Mouse (Mus musculus) adrenal gland, postnatal 36 days (tissue): ENCODE results near the gene Nufip1. TPM values are rescaled to one million over a fixed set of nuclear protein-coding genes. Genes with fewer than 3 reads are reported as not detected.
"Not testable (repeated sequence)": the region's sequence is repeated elsewhere in the genome, so short reads cannot be mapped to it uniquely, and the experiment has no call there.

Experiments
- DNase-seq, 2 experiments: peaks; one replicate each; pipeline ENCODE4 v3.0.0; 2021; ENCODE audit warnings: mixed read lengths in 1 of 2
- total RNA-seq, 2 experiments: library from RNA; stranded (reverse); gene quantifications; 2 replicates each; pipeline ENCODE4 v1.2.3; 2021

The Nufip1 gene
- total RNA-seq, 2 experiments from 2014 or later = 7.5 to 8.5 TPM

DNA sequence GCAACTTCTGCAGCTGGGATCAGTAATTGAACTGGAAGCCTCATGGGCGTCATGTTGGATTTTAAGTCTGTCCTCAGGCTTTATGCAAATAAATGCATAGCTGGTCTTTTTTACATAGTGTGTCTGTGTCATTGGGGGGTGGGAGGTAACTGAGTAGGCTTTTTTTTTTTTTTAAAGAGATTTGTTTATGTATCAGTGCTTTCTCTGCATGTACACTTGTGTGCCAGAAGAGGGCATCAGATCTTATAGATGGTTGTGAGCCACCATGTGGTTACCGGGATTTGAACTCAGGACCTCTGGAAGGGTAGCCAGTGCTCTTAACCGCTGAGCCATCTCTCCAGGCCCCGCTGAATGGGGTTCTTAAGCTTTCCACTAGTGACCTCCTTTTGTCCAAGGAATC is 24.3 kb downstream of the Nufip1 start:
- DNase-seq = no peak

DNA sequence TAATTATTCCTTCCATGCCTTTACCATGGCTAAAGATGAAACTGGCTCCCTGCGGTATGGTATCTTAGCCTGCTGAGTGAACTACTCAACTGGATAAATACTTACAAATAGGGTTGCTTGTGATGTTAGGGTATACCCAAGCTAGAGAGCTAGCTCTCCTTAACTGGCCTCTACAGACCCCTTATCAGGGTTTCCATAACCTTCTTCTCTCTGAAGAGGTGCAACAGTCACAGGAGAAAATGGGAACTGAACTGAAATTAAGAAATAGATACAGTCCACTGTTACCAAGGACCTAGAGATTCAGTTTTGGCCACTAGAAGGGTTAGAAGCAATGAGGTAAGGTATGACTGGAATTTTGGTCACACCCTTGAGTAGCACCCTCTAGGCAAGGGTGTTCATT is 34.6 kb downstream of the Nufip1 start:
- no peak for DNase-seq

DNA sequence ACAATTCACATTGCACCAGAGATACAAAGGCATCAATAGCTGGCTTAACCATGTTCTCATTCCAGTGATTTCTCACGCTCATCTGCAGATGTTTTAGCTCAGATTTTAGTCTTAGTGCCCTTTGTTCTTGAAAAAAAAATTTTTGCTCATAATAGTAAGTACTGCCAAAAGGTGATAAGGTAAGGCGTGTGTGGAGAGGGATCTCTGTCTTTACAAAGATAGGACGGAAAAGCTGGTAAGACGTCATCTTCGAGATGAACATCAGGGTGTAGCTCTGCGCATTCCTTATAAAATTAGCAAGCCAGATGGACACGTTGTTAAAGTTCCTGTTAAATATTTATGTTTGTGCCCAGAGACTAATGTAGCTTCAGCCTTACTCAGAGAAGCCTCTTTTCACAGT is 35.2 kb downstream of the Nufip1 start:
- DNase-seq = no peak

GRCm38 (mm10) chr14:76147061-76147460 is 36.4 kb downstream of the Nufip1 start:
- DNase-seq = no peak

GRCm38 (mm10) chr14:76148294-76148693 is 37.6 kb downstream of the Nufip1 start:
- DNase-seq = no peak

DNA sequence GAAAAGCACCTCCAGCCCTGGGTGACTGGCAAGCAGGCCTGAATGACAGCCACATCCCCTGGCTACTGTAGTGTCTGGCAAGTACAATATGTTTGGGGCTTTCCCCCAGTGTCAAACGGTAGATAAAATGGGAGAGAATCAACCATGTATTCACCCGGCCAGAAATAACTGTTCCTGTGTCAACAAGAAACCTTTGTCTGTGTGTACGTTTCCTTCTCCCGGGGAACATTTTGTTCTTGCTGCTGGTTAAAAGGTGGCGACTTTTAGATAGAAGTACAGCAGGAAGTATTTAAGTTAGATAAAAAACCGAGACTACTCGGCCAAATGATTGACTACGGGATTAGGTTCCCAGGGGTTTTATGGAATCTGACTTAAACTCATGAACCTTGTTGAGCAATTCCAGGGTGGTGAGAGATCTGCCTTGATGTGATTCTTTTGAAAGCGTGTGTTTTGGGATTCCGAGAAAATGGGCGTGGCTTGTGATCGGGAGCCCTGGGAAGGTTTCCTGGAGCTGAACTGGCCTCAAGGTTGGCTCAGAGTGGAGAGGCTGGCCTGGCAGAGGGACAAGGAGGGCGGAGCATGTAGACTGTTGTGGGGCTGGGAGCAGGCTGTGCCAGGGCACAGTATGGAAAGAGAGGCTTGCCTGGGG is 39.0 kb downstream of the Nufip1 start:
- DNase-seq = peak; percentile 95

GRCm38 (mm10) chr14:76150499-76150898 is 39.8 kb downstream of the Nufip1 start:
- no peak for DNase-seq

DNA sequence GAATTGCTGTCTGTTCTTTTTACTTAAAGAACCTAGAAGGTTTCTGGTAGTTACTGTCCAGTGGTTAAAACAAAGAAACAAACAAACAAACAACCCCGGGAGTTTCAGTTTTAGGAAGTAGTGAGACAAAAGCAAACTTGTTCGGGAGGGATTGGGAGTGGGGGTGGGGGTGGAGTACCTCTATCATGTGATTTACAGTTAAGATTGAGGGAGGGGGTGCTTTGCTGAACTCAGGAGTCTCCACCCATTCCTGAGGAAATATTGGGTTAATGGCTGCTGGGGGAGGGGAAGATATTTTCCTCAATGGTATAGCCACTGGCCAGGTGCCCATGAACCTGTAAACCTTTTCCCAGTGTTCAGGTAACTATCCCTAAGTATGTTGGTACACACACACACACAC is 40.3 kb downstream of the Nufip1 start:
- DNase-seq = no peak

DNA sequence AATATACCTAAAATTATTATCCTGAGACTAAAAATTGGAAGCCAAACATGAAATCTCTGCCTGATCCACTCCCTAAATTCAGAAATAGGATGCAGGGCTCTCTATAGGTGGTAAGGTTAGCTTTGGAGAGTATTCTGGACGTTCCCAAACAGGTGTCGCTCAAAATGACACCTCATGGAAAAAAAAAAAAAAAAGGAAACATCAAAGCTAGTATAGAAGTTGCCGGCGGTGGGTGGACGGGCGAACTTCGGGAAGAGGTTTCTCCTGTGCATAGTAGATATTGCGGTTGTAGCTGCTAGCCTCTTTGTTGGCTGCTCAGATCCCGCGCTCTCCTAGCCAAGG is 41.1 kb downstream of the Nufip1 start:
- no peak for DNase-seq

DNA sequence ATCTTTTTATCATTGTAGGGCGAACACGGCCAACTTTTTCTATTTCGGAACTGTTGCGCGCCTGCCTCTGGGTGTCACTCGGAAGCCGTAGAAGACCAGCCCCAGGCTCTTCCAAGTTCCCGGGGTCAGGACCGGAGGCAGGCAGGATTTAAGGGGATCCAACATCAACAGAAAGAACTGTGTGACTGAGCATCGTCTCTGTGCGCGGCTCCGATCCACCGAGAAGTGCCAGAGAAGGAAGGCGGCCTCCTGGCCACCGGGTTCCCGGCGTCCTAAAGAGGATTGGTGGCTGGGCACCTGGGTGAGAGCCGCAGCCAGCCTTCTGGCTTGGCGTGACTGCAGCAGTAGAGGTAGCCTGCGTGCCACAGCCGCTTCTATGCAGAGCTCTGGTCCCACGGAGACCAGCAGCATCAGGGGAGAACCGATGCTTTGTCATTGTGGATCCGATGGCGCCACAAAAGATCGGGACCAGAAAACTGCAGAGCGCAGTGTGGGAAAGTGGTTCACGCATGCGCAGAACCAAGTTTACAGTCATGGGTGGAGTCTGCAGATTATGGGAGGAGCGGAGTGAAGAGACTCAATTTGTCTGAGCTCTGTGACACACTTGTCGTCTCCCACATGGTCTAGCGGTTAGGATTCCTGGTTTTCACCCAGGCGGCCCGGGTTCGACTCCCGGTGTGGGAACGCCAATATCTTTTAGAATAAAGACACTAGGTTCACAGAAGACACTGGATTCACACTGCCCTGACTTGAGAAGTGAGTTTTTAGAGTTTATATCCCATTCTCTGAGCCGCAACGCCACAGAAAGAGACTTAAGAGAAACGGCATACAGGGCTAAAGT is 41.7 kb downstream of the Nufip1 start:
- DNase-seq = peak; percentile 92 to 93

DNA sequence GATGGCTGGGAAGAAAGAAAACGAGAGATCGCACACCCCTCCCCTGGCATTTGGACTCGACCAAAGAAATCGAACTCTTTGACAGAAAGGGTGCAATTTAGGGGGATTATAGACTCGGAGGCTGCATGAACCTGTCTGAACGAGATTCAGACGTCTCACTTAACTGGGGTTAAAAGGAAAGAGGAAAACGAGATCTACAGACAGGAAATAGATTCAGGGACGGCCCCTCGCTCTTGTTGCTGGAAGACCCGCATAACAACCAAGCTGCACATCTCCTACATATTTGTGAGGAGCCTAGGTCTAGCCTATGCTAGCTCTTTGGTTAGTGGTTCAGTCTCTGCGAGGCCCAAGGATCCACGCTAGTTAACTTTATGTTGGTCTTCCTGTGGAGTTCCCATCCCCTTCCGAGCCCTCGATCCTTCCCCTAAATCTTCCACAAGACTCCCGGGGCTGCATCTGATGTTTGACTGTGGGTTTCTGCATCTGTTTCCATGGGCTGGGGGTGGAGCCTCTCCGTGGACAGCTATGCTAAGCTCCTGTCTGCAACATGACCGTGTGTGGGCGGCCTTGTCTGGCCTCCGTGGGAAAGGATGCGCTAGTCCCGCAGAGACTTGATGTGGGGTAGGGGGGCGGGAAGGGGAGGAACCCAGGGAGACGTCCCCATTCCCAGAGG is 42.4 kb downstream of the Nufip1 start:
- DNase-seq = no peak

DNA sequence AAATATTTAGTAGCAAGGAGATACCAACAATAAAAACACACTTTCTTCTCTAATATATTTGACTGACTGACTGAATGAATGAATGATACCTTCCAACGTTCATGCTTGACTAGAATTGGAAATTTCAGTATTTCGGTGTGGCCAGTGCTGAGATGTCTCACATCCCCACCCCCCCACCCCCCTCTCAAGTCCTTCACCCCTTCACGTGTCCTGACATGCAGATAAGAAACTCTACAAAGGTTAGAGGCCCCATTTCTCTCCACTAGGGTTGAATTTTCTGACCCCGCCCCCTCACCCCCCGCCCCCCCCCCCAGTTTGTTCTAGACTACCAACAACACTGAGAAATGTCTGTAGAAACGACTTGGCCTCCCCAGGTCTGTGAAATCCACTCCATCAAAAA is 43.1 kb downstream of the Nufip1 start:
- no peak for DNase-seq

DNA sequence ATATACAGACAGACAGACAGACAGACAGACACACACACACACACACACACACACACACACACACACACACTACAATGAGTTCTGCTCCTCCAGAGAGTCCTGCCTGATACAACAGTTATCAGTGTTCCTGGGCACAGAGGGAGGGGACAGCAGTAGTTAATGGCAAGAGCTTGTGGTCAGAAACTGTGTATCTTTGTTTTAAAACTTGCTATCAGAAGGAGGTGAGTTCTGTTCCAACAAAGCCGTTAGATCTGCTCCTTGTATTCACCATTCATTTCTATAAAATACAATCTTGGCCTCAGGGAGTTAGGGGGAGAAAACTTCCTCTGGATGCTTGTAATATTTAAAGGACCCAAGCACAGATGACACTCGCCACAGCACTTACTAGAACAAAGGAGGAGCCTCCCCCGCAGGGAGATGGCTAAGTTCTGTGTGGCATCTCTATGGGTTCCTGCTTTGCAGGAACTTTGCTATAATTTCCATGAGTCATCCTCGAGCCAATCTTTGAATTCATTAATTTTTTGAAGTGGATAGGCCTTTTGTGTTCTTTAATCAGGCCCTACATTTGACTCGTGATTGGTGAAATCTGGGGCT is 47.6 kb downstream of the Nufip1 start:
- DNase-seq = no peak

- not testable (repeated sequence) for DNase-seq
These were observed 49.9 kb downstream of the Nufip1 start for GRCm38 (mm10) chr14:76160580-76160979.

DNA sequence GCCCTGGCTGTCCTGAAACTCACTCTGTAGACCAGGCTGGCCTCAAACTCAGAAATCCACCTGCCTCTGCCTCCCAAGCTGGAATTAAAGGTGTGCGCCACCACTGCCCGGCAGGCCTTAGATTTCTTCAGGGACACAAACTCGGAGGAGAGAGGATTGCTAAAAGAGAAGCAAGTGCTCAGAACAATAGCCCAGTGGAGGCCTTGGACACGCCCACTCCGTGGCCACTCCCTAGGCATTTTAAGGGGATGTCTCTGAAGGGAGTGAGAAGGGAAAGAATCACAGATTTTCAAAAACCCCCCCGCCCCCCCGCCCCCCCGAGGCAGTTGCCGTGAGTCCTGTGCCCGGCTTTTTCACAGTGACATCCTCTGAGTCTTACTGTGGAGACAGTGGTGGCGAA is 53.5 kb downstream of the Nufip1 start:
- DNase-seq = no peak

DNA sequence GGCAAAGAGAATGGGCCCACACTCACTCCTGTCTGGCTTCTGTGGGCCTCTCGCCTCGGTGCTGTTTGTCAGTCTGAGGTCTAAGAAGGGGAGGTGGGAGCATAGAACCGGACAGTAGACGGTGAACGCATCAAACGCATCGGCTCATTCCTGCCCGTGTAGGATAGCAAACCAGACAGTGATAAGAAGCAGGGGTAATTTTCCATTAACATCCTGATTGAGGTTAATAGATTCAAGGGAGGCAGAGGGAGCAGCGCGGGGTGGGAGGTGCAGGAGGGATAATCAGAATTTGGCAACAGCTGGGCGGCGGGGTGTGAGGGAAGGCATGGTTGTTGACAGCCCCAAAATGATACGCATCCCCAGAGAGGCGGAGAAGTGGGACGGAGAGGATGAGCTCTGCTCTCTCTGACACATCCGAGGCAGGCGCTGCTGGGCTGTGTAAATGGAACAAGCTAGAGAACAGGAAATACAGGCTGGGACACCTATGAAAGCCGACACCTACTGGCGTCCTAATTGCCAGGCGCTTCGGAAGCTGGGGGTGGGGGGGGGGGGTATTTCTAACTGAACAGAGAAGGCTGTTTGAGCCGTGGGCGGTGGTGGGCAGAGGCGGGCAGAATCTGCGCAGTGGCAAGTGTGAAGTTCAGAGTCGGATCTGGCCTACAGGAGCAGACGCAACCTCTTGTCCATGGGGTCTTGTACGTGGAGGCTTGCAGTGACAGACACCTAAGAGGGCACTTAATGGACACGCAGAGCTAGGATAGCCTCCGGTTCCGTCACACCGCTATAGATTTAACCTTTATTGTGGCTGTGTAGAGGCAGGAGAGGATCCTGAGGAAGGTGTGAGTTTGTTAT is 54.4 kb downstream of the Nufip1 start:
- no peak for DNase-seq

- peak; percentile 31 to 47 for DNase-seq
These were observed 59.3 kb downstream of the Nufip1 start for GRCm38 (mm10) chr14:76169876-76170466.

DNA sequence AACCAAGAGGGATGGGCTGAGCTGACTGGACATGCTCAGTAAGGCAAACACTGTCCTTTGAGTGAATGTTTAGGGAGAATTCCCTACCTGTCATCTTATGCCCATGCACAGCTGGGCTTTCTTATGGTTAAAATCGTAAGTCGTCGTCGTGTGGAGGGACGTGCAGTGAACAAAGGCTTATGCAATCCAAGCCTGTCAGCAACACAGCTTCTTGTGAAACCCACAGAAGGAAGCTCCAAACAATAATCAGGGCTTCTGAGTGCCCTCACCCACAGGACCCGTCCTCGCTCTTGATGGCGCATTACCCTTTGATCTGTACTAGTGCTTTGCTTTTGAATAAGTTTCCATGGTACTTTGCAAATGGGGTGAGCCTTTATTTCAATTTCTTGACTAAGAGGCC is 60.6 kb downstream of the Nufip1 start:
- no peak for DNase-seq

DNA sequence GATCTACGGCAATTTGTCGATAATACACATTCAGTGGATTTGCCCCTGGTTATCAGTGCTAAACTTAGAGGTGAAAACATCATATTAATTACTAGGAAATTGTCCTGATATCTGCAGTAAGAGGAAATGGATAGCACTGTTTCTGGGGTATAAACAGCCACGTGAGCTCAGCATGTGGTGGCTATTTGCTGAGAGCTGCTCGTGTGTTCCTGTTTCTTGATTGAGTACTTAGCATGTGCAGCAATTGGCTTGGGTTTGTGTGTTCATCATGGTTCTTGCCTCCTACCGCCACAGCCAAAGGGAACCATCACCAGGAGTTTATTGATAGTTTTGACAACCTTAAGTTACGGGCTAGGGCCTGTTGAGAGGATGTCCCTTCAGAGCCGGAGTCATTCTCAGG is 63.6 kb downstream of the Nufip1 start:
- no peak for DNase-seq

DNA sequence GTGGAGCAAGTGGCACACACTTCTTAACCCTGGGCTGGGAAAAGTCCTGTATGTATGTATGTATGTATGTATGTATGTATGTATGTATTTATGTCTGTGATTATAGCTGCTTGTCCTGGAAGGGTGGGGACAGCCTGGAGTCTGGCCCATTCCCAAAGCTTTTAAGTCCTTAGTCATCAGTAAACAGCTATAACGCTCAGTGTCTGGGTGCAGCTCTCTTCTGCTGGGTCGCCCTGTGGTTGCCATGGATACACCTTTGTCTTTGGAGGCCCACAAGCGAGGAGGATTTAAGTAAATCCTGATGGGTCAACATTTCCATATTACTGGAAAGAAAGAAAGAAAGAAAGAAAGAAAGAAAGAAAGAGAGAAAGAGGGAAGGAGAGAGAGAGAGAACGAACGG is 65.1 kb downstream of the Nufip1 start:
- DNase-seq = no peak

DNA sequence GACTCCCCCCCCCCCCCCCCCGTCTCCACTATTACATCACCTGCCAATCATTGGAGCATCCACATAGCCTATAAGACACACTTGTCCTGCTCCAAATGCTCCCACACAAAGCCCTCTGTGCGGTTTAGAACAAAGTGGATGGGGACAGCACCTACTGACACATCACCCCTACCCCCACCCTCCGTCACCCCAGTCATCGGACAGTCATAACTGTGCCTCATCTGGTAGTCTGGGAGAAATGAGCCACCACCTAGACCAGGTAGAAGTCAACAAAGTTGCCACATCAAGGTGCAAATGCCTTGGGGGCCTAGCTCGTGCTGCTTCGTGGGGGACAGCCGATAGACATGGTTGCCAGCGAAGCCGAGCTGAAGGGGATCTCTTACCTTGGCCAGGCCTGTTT is 66.5 kb downstream of the Nufip1 start:
- no peak for DNase-seq

GRCm38 (mm10) chr14:76178447-76178846 is 67.8 kb downstream of the Nufip1 start:
- DNase-seq = no peak
